Mouse (Mus musculus) fat pad, adult 2 months (tissue): ENCODE data around the gene Sh3bp5l.
"Not testable (repeated sequence)": the region's sequence is repeated elsewhere in the genome, so short reads cannot be mapped to it uniquely, and the experiment has no call there.

Experiments used
- DNase-seq: peaks from one replicate; pipeline ENCODE4 v3.0.0-alpha.2; 2011; ENCODE audit warnings: low read depth, low spot score; ENCODE audit errors: extremely low read depth

Sh3bp5l gene

DNA sequence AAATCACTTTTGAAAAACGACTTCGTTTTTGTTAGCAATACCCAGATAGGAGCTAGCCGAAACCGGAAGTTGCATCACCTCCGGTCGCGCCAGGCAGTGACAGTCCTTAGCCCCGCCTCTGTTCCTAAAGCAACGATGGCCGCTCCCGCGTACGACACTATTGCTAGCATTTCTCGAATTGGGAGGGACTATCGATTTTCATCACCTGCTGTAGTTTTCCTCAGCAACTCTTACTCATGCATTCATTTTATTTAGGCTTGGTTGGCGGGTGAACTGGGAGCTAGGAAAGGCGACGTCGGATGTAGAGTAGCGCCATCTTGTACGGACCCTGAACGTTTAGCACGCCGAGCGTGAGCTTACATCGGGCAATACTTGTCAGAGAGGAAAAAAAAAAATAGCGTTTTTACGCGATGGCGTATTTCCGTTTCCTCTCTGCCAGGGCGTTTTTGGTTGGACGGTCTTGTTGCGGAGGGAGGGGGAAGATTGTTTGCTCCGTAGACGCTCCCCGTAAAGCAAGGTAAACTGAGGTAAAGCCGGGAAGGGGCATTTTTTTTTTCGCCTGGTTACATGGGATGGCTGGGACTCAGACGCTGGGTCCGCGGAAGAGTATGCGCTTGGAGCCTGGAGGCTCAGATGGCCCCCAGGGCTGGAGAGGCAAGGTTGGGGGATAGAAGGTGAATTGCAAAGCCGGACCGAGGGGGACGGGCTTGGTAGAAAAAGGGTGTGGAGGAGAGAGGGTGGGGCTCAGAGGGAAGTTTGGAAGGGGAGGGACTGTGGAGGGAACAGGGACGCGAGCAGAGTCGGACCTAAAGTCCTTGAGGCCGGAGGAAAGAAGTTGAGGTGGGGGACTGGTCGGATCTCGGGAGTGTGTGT lies at the start of gene Sh3bp5l, which contains the start of gene Zfp672:
Gene Sh3bp5l, plus strand, starts transcription at position 449 of the 873 bp plus-strand sequence.
Gene Zfp672, minus strand, starts transcription at position 64 of the 873 bp plus-strand sequence.
- no peak for DNase-seq

DNA sequence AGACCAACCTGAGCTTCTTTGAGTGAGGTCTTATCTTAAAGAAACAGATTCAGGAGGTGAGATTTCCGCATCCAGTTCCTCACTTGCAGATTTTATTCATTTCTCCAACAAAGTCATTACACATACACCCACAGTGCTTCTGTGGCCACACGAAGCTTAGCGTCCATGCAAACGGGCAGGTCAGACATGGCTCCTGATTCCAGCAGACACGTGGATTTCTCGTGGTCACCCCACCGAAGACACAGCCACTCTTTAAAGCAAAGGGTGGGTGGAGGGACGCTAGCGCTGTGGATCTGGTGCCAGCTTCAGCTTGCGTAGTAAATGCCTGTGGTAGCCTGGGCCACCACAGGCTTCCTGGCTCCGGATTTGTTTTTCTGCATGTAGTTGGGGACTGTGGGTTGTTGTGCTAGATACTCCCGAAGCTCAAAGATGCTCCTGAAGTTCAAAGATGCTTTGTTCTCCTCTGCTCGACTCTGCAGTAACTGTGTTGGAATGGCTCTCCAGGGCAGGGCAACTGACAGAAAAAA lies 48.5 kb upstream of the Sh3bp5l start:
- no peak for DNase-seq

DNA sequence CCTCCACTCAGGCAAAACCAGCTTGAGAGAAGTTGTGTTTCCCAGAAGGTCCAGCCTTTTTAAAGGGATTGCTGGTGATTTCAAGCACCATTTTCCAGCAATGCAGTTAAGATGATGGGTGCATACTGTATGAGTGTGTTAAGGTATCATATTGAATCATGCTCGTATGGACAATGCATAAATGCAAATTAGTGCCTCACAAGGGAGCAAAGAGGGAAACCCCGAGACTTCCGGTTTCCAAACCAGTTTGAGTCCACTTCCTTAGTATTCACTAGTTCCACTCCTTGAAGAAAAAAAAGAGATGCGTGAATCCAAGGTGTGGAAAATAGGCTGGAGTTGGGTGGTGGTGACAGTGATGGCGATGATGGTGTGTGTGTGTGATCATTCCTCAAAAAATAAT lies 48.0 kb upstream of the Sh3bp5l start:
- DNase-seq, result no peak

DNA sequence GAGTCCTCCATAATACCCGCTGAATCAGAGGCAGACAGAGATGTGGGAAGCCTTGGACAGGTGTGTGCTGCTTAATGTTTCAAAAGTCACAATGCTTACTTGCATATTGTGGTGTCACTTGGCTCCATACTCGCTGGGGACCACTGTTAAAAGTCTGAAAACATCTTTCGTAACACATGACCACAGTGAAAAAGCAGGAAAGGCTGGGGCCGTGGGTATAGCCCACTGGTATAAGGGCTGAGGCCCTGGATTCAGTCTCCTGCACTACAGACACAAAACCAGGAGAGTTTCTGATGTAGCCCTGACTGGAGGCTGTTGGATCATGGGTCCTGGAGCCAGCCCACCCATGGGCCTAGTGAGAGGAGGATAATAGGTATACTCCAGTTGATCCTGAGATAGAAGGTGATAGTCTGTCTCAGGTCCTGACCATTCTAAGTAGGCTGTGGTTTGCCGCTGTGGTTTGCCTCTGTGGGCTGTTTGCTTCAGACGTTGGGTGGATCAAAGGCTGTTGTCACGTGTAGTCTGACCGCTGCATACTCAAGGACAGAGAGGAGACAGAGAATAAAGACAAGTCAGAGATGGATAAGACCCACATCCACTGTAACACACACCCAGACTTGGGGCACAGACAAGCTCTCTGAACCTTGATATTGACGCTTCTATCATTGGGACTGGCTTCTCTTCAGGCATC lies 40.4 kb upstream of the Sh3bp5l start:
- no peak for DNase-seq

DNA sequence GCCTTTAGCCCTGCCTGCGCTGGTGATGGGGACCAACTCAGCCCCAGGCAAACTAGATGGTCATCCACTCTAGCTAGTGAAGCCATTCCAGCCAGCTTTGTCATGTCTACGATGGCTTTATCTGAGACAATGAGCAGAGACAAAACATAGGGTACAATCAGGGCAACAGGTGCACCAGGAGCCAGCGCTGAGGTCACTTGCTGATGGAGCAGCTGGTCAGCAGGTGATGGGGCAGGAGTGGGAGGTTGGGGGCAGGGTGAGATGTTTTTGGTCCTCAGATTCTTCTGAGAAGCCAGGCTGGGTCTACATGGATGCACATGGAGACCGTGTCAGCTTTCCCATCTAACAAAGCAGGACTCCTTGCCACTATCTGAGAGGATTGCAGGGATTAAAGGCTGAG lies 39.7 kb upstream of the Sh3bp5l start:
- no peak for DNase-seq

DNA sequence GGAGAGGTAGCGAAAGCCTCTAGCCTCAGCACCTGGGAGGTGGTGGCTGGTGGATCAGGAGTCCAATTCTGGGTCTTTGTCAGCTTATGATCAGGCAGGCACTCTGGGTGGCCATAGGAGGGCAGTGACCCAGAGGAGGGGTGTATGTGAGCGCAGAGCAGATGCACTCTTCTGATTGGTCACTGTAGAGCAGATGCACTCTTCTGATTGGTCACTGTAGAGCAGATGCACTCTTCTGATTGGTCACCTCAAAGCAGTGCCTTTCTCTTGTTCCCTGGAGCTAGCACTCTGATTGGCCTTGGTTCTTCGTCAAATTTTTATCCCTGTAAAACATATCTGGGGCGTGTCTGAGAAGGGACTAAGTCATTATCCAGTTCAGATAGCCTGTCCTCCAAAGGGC lies 37.7 kb upstream of the Sh3bp5l start:
- no peak for DNase-seq

DNA sequence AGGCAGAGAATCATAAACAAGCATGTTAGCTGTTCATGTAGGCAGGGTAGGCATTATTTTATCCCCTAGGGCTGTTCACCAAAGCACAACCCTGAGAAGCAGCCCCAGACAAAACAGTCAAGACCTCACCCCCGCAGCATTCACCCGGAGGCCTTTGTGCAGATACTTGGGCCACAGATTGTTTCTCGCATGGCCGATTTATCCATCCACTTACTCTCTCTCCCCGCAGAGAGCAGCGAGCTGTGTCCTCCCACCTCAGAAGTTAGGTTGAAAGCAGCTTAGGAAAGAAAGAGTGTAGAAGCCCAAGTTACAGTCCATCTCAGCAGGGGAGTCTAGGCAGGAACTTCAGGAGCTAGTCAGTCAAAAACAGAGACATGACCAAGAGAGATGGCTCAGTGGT lies 33.1 kb upstream of the Sh3bp5l start:
- DNase-seq, result no peak

DNA sequence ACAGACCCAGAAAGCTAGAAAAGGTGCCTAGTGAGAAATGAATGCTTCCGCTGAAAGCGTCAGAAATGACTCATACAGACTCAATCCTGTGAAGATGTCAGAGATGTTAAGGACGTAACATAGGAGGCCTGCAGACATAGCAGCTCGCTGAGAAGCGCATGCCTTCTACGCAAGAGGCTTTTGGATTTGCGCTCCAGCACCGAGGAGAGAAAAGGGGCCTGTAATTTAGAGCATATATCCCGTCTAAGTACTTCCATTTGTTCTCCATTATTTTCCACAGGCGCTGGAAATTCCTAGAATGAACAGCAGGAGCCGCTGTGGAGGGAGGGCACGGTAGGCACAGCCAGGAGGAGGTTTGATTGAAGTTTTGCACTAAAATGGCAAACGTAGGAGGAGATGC lies 29.5 kb upstream of the Sh3bp5l start:
- no peak for DNase-seq

DNA sequence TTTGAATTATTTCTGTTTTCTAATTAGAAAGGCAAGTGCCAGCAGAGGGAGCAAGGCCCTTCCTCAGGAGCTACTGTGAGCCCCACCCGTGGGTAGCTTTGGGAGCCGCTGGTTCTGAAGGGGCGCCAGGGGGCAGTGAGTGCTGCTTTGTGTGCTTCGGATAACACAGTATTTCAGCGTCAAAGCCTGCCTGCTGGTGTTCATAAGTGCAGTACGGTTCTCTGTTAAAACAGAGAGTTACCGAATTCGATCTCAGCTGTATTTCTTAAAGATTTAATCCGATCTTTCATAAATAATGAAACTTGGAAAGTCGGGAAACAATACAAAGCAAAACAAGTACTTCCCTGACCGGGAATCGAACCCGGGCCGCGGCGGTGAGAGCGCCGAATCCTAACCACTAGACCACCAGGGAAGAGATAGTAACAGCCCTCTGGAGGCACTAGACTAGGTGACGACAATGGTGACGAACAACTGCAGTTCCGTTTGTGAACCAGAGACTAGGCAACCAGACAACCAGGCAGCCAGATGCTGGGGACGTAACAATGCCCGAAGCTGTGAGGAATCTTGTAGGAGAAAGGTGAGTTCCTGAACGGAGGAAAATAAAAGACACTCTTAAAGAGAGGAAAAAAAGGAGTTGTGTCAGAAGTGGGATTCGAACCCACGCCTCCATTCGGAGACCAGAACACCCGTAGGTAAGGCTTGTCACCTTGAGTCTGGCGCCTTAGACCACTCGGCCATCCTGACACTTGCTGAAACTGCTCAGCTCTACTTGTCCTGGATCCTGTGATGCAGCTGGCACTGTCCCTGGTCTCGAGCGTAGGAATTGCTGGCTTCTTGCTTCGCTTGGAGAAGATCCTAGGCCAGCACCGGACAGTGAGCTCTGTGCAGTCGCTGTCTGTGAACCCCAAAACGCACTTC lies 28.4 kb upstream of the Sh3bp5l start:
- peak; percentile 59 for DNase-seq

DNA sequence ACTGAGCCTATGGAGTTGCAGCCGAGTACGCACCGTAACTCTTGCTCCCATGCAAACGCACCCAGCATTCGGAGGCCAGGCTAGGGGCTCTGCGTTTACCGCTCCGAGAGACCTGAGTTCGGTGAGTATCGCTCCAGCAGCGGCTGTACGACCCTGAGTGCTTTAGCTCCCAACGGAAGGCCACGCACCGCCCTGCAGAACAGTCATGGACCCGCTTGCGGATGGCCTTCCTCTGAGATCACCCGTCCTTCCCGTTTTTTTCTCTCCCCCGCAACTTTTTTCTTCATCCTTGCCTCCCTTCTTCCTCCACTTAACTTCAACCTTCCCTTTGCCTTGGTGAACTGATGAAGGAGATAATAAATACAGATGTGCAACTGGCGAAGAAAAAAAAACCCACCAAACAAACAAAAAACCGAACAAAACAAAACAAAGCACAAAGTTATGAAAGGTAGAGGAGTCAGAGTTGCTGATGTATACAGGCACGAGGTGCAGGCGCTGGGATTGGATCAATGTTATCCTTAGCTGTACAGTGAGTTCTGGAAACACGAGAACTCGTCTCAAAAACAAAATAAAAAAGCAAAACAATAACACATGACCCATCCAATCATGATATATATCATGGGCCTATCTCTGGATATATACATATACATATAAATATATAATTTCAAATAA lies 27.6 kb upstream of the Sh3bp5l start:
- DNase-seq, result no peak

DNA sequence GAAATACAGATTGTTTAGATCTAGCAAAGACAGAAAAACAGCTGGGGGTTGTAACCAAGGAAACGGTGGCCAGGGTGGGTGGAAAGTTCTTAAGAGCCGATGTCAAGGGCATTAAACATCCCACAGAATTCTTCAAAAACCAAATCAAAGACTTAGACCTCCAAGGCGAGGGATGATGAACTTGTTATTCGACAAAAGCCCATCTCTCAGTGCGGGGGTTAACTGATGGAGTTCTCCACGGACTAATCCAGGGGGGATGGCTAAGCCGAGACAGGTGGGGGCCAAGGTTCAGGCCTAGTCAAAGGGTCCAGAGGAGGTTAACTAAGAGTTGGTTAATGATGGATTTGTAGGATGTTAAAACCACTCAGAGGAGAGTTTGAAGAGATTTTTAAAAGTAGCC lies 26.9 kb upstream of the Sh3bp5l start:
- DNase-seq, result no peak

DNA sequence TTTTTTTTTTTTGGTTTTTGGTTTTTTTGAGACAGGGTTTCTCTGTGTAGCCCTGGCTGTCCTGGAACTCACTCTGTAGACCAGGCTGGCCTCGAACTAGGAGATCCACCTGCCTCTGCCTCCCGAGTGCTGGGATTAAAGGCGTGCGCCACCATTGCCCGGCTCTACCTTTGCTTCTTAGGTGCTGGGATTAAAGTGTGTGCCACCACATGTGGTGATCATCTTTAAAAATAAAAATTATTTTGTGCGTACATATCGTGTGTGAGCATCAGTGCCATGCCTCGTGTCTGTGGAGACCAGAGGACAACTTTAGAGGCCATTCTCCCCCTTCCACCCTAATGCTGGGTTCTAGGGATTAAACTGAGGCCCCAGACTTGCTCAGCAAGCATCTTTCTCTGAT lies 25.2 kb upstream of the Sh3bp5l start:
- DNase-seq, result not testable (repeated sequence)

DNA sequence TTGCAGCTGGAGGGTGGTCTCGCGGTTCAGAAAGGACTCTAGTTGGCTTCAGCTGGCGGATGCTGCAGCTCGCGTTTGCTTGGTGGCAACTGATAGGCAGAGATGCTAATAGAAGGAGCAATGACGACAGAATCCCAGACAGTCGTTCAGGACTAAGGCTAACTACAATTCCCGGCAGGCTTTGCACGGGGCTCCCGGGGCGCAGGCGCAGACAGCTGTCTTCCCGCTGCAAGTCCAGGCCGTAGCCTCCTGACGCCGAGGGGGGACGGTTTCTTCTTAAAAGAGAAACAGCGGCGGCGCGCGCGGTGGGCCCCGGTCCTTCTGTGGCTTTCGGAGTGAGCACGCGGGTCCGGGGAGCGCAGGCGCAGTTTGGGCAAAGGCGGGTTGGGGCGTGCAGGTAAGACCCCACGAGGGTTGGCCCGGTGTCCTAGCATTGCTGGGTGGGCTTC lies 23.6 kb upstream of the Sh3bp5l start, which contains the start of gene Zfp692:
Gene Zfp692, plus strand, starts transcription at position 210 of the 449 bp plus-strand sequence.
- no peak for DNase-seq

DNA sequence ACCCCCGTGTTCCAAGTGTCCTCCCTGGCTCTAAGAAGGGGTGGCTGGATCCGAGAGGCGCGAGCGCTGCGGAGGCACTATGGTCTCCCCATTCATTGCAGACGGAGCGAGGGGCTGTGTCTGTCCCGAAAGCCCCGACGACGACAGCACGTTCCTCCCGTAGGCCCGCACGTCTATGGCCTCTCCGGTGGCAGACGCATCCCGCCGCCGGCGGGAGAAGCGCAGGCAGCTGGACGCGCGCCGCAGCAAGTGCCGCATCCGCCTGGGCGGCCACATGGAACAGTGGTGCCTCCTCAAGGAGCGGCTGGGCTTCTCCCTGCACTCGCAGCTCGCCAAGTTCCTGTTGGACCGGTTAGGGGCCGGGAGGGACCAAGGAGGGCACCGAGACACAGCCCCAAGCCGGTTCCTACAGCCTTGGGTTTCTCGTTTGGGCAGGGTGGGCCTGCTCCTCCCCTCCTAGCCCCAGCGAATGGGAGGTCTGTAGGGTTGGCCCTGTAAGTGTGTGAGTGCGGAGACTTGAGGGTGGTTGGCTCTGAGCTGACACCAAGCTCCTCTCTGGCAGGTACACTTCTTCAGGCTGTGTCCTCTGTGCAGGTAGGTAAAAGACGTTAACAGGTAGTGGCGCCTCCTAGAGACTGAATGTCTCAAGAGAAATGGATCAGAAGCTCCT lies 23.0 kb upstream of the Sh3bp5l start:
- no peak for DNase-seq

DNA sequence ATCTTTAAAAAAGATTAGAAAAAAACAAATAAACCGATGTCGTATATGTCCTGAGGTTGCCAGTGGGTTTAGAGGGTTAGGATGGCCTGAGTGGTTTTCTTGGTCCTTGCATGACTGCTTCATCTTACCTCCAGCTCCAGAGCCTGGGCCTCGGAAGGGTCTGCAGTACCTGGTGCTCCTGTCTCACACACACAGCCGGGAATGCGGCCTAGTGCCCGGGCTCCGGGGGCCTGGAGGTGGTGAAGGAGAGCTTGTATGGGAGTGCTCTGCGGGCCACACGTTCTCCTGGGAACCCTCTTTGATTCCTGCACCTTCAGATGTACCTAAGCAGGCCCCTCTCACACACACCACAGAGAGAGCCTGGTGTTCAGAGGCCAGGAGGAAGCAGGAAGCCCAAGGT lies 21.9 kb upstream of the Sh3bp5l start:
- DNase-seq, result no peak

DNA sequence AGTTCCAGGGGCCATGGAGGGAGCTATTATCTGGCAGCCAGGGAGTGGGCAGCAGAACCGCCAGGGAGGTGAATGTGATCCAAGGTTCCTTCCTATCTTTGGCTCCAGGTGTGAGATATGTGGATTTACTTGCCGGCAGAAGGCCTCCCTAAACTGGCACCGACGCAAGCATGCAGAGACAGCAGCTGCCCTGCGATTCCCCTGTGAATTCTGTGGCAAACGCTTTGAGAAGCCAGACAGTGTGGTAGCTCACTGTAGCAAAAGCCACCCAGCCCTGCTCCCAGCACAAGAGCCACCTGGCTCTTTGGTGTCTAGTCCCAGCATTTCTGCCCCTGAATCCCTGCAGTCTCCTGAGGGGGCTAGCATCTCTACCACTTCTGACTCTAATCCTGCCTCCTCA lies 16.5 kb upstream of the Sh3bp5l start:
- no peak for DNase-seq

DNA sequence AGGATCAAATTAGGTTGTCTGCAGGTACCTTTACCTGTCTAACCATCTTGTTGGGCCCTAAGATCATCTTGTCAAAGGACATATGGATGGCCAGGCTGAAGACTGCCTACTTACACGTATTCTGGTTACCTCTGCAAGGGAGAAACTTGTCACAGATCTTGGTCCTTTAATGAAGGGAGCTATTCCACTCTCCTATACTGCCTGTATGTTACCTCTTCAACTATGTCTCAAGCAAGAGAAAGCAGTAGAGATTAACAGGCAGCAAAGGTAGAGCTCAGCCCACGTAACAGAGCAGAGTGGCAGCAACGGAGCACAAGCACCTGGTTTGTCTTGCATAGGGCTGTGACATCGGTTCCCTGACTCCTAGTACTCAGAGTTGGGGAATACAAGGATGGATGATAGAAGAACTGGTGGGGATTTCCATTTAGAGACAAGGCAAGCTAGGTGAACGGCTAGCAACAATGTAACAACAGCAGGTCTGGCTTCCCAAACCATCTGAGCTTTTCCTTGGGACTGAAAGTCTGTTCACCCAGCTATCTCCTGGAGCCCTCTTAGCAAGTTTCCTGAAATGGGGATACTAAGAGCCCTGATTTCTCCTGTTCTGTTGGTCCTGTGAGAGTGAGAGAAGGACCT lies 14.9 kb upstream of the Sh3bp5l start:
- DNase-seq, result no peak

DNA sequence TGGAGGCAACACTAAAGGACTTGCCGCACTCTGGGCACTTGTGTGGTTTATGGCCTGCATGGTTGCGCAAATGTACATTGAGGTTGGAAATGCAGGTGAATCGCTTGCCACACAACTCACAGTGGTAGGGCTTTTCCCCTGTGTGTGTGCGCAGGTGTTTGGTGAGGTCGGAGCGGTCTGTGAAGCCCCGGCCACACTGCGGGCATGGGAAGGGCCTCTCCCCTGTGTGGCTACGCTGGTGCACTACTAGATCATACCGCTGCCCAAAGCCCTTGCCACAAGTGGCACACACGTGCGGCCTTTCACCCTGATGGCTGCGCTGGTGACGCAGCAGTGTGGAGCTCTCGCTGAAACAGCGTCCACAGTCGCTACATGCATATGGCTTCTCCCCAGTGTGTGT lies 14.2 kb upstream of the Sh3bp5l start:
- DNase-seq, result no peak

DNA sequence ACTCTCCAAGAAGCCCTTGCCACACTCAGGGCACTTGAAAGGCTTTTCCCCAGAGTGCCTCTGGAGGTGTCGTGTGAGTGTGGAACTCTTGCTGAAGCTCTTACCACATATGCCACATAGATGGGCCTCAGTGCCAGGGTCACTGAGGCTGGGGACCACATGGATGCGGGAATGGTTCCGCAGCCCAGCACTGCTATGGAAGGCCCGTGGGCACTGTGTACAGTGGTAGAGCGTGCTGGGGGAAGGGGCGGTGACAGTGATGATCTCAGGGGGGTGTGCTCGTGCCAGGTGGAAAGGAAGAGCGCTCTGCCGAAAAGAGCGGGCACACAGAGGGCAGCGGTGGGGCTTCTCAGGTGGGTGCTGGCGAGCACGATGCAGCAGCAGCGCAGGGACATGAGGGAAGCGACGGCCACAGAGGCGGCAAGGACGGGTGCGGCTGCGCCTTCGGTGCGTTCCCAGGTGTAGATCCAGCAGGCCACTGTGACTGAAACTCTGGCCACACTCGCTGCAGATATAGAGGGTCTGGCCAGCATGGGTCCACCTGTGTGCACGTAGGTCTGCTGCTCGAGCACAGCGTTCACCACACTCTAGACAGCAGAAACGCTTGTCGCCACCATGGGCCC lies 13.6 kb upstream of the Sh3bp5l start:
- no peak for DNase-seq
